Mouse (Mus musculus) E14TG2a.4 (cell line): ENCODE measurements at regions not wholly inside any gene's neighbourhood (a gene's known extent, or its start where the extent isn't known, plus 50 kb on each side); places are given as distances from the start of the nearest gene placed in this dataset.

ENCODE experiments used
- H3K27me3 ChIP-seq: 2 replicates; pipeline ENCODE4 v1.6.1; 2014; ENCODE audit warnings: low read length, control low read depth; ENCODE audit not compliant: insufficient read depth
- H3K36me3 ChIP-seq: 2 replicates; pipeline ENCODE4 v1.6.1; 2014; ENCODE audit warnings: low read length, control low read depth; ENCODE audit not compliant: insufficient read depth
- H3K4me1 ChIP-seq: replicated peaks from 2 replicates; pipeline ENCODE4 v1.6.1; 2014; ENCODE audit warnings: low read depth, low read length, control low read depth
- H3K4me3 ChIP-seq: replicated peaks from 2 replicates; pipeline ENCODE4 v1.5.1; 2014; ENCODE audit warnings: mild to moderate bottlenecking, low read length
- H3K9me3 ChIP-seq: 2 replicates; pipeline ENCODE4 v1.6.1; 2014; ENCODE audit warnings: low read length, control low read depth
- CTCF ChIP-seq: conservative IDR thresholded peaks from 2 replicates; pipeline ENCODE4 v1.5.1; 2014; ENCODE audit warnings: low read length
- NANOG ChIP-seq: IDR thresholded peaks from 2 replicates; pipeline ENCODE4 v1.6.1; 2014; ENCODE audit warnings: borderline replicate concordance, low read length, mixed read lengths
- POU5F1 ChIP-seq: IDR thresholded peaks from 2 replicates; pipeline ENCODE4 v1.6.1; 2014; ENCODE audit warnings: low read length, borderline replicate concordance

DNA sequence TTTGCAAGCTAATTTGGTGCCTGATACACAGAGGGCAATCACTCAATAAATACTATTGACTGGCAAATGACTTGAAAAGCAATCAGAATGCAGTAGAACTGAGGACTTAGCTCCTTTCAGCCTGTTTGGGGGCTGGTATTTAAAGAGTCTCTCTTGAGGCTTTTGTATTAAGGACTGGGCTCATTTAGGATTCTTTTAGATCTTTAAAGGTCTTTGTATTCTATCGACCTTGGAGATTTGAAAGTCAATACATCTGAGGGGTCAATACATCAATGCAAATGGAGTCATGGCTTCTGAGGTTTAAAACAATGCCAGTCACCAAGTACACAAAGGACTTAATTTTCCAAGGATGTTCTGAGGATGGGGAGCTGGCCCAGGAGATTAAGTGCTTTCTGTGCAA, 169.6 kb downstream of the Cep170 start:
- Histone ChIP-seq H3K4me3 (no peak overlapping the region), H3K27me3 (no peaks in the 10 kb centered on the region), H3K4me1 (peaks cover 32% of the 10 kb centered on the region), H3K36me3 (no peaks in the 10 kb centered on the region), H3K9me3 (peaks cover 29% of the 10 kb centered on the region)
- TF ChIP-seq CTCF, result no peak
- peak; percentile 98 for TF ChIP-seq NANOG

DNA sequence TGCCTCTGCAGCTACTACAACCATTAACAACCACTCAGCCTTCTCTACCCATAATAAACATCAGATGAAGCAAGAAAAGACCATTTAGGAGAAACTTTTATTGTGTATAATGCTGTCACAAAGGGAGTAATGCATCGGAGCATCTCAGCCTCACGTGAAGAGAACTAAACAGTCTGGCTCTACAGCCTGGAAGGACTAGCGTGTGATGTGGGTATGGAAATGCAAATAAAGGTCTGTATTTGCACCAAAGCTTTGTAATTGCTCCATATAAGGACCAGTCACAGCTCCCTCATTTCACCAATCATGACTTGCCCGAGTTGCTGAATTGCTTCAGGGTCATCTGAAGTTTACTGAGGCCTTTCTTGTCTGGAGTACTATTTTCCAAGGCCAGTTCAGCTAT, 190.7 kb downstream of the Cep170 start:
- TF ChIP-seq POU5F1 (no peak), NANOG (peak; percentile 57; the same call in 1 of the 2 replicates), CTCF (no peak)
- Histone ChIP-seq H3K36me3 (no peaks in the 10 kb centered on the region), H3K9me3 (no peaks in the 10 kb centered on the region)

DNA sequence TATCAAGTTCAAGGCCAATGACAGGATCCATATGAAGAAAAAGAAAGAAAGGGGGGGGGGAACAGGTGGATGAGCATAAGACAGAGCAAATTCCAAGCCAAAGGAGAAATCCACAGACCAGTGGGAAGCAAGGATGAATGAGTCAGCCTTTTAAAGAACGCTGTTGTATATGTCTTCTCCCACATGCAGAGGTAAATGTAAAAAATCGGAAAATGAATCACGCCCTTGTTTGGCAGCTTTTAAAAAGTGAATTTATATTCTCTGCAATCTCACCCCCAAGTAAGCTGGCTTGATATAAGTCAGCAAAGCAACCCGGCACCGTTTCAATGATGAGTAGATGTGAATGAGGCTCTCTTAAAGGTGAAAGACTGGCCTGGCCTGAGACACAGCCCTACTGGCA, 191.7 kb downstream of the Cep170 start:
- Histone ChIP-seq H3K27me3 (no peaks in the 10 kb centered on the region), H3K4me3 (no peak overlapping the region), H3K9me3 (no peaks in the 10 kb centered on the region), H3K36me3 (no peaks in the 10 kb centered on the region), H3K4me1 (0 out of 2 replicates have a peak, but pooled peaks cover 6% of the 10 kb centered on the region)
- TF ChIP-seq CTCF (no peak), NANOG (no peak), POU5F1 (no peak)

More for the DNA sequence above, 190.7 kb downstream of the Cep170 start:
- 0 out of 2 replicates have a peak, but pooled peaks cover 10% of the 10 kb centered on the region for H3K4me1 ChIP-seq
- H3K27me3 ChIP-seq, result no peaks in the 10 kb centered on the region
- no peak overlapping the region for H3K4me3 ChIP-seq

DNA sequence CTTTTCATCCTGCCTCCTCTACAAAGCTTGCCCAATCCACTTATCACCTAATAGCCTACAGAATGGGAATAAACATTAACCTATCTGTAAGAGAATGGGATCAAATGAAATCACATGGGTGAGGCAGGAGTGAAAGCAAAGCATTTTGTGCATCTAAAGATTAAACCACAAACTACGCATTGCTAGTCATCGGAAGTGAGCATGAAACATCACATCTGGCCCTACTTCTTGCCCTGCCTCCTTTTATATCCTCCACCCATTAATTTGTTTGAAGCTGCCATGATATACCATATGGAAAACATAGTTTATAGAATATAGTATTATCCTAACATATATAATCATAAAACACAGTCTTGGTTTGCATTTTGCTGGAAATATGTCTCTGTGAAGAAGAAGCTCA, 192.6 kb downstream of the Cep170 start:
- H3K4me3 ChIP-seq, result no peak overlapping the region
- peaks cover 4% of the 10 kb centered on the region for H3K9me3 ChIP-seq
- TF ChIP-seq NANOG (no peak), POU5F1 (no peak), CTCF (no peak)
- H3K4me1 ChIP-seq, result 0 out of 2 replicates have a peak, but pooled peaks cover 6% of the 10 kb centered on the region
- H3K27me3 ChIP-seq, result no peaks in the 10 kb centered on the region
- H3K36me3 ChIP-seq, result no peaks in the 10 kb centered on the region

DNA sequence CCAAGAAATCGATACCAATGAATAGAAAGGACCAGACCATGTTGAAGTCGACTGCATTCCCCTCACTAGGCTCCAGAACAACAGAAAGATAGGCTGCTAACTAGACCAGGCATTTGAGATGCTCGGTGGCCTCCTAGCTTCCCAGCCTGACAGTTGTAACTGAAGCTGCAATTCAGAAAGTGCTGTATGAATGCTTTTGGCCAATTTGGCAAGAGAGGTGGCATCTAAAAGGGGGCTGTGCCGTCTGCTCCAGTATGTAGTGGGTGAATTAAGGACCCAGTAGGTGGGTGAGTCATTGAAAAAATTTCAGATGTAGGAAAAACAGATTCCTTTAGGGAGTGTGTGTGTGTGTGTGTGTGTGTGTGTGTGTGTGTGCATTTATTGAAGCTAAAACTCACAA, 195.0 kb downstream of the Cep170 start:
- no peak for TF ChIP-seq CTCF
- no peak for TF ChIP-seq NANOG
- TF ChIP-seq POU5F1, result no peak
- 0 out of 2 replicates have a peak, but pooled peaks cover 6% of the 10 kb centered on the region for H3K4me1 ChIP-seq
- no peaks in the 10 kb centered on the region for H3K27me3 ChIP-seq
- H3K36me3 ChIP-seq, result no peaks in the 10 kb centered on the region
- peaks cover 17% of the 10 kb centered on the region for H3K9me3 ChIP-seq
- H3K4me3 ChIP-seq, result no peak overlapping the region

DNA sequence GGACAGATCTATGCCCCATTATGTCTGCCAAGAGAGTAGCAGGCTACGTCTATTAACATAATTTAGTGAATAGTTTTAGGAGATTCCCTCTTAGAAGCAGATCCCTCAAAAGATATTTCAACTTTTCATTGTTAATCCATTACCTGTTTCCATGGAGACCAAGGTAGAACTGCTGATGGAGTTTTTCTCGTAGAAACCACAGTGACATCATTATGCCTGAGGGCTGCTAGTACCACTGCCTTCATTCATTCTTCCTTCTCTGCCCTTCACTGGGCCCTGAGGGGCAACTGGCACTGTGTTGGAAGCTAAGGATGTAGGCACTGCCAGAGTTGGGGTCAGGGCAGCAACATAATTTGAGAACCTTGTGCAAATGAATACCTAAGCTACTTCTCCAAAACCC, 198.2 kb downstream of the Cep170 start:
- peaks cover 14% of the 10 kb centered on the region for H3K4me1 ChIP-seq
- no peaks in the 10 kb centered on the region for H3K36me3 ChIP-seq
- peaks cover 26% of the 10 kb centered on the region for H3K9me3 ChIP-seq
- H3K27me3 ChIP-seq, result no peaks in the 10 kb centered on the region
- TF ChIP-seq POU5F1 (no peak), CTCF (no peak)
- no peak overlapping the region for H3K4me3 ChIP-seq

DNA sequence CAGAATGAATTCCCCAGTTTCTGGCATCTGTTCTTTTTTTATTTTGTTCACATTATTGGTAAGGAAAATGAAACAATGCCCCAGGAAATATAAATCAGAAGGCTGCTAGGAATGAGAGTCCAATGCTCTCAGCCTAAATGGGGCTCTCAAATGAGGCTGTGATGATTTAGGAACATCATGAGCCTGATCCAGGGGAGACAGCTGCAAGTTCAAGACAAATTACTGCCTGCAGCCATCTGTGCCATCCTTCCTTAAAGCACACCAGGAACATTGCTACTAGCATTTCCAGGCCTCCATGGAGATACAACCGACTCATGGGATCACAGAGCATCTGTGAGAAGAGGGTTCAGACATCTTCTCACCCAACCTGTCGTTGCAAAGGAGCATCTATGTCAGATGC, 219.6 kb downstream of the Cep170 start:
- Histone ChIP-seq H3K4me3 (no peak overlapping the region), H3K4me1 (0 out of 2 replicates have a peak, but pooled peaks cover 5% of the 10 kb centered on the region), H3K27me3 (no peaks in the 10 kb centered on the region), H3K36me3 (no peaks in the 10 kb centered on the region), H3K9me3 (peaks cover 5% of the 10 kb centered on the region; the same call in 1 of the 2 replicates)
- TF ChIP-seq POU5F1 (no peak), NANOG (no peak), CTCF (no peak)

DNA sequence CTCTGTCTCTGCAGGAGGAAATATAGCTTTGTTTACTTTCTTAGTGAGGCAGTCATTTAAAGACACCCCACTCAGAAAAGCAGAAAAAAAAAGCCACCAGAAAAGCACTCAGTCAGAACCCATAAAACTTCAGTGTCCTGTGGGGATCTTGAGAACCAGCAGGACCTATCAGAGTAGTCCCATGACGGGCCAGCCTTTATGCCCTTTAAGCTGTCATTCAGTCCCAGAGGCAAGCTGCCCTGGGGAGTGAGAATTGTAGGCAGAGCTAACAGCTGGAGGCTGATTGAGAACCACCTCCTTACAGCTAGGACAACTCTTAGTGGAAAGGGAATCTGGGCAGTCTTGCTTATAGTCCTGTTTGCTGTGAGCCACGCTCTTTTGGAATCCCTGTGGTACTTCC, 225.7 kb downstream of the Cep170 start:
- Histone ChIP-seq H3K9me3 (peaks cover 67% of the 10 kb centered on the region), H3K36me3 (no peaks in the 10 kb centered on the region), H3K4me1 (no peaks in the 10 kb centered on the region), H3K27me3 (no peaks in the 10 kb centered on the region), H3K4me3 (no peak overlapping the region)
- TF ChIP-seq CTCF (no peak), POU5F1 (no peak), NANOG (no peak)

DNA sequence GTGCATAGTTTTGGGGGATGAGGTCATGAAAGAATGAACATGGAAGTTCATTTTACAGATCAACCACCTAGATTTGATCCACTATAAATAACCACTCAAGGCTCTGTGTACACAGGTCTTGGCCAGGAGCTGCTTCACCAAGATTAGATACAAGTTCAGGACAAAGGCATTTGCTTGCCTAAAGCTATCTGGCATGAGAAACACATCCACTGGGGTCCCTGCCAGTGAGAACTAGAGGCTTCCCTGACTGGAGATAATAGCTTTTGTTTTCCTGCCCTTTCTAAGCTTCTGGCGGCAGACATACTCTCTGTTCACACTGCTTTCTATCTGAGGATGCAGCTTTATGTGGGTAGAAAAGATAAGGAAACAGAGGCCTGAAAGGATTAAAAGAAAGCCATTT, 240.2 kb downstream of the Cep170 start:
- Histone ChIP-seq H3K27me3 (no peaks in the 10 kb centered on the region), H3K4me3 (no peak overlapping the region)
- no peak for TF ChIP-seq POU5F1
- TF ChIP-seq NANOG, result no peak
- TF ChIP-seq CTCF, result no peak

More for the DNA sequence above, 240.2 kb downstream of the Cep170 start:
- H3K9me3 ChIP-seq, result peaks cover 20% of the 10 kb centered on the region
- no peaks in the 10 kb centered on the region for H3K4me1 ChIP-seq
- no peaks in the 10 kb centered on the region for H3K36me3 ChIP-seq
